In the genomic region with DNA sequence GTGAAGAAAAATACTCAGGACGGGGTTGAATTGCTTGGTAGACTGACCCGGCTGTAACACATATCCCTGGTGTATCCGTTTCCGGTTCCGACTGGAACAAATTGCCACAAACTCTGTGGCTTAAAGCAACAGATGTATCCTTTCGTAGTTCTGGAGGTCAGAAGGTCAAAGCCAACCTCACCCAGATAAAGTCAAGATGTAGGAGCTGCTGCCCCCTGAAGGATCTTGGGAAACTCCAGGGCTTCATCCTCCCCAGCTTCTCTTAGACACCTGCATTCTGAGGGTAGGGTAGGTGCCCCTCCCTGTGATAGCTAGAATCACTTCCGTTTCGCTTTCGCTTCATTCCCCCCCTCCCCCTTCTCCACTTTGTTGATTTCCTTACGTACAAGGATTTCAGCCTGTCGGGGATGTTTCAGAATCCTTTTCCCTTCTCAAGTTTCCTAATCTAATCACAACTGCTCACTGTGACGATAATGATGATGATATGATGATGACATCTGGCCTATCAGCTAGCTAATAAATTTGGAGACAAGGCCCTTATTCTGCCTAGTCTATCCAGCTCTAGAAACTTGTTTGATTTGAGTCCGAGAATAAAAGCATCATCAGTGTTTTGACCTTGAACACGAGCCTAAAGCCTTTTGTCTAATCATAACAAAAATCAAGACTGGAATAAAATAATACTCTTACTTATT, we compare ENCODE assay signal across 10 mouse cellular contexts.
DNase-seq lines count a peak whose midpoint lies in the region; ATAC-seq and TF ChIP-seq lines count a peak whose summit lies in the region.
"Had no signal": no experiment of that assay in that cellular context is flagged by ENCODE, and none has a peak within 500 bp of the region (broad histone marks: within the 10 kb centered on the region; RNA-seq: fewer than 3 reads in every experiment).

No protein-coding gene starts in this region.

- H3K36me3 ChIP-seq in testis, adult 2 months (ENCODE audit: control insufficient read depth, insufficient read depth, low read length): no peaks in the 10 kb centered on the region
- H3K36me3 ChIP-seq: hindbrain, embryonic 12.5 days; midbrain, embryonic 10.5 days had no signal

- DNase-seq in testis, postnatal 10 days (ENCODE audit: low spot score): no peak
- DNase-seq in heart, postnatal 25 days (ENCODE audit: low spot score): peak; percentile 13
- DNase-seq in kidney, postnatal 25 days: peak; percentile 36 to 37
- DNase-seq in natural killer cell, adult 2 months (ENCODE audit: low spot score in 2 of 2): no peak
- no peak for DNase-seq in cerebellum, postnatal 4 days (ENCODE audit: low spot score in 2 of 2)
- DNase-seq: cerebellum, adult 11 months had no signal

- H3K27ac ChIP-seq in testis, adult 2 months (ENCODE audit: control insufficient read depth, insufficient read depth, low read depth, low read length): peak overlapping the region; percentile 58
- H3K27ac ChIP-seq: hindbrain, embryonic 12.5 days; midbrain, embryonic 10.5 days had no signal

- ATAC-seq in frontal cortex, adult (ENCODE audit: low TSS enrichment): no peak

- H3K27me3 ChIP-seq in testis, adult 2 months (ENCODE audit: control insufficient read depth, insufficient read depth, low read length): no peaks in the 10 kb centered on the region
- H3K27me3 ChIP-seq: hindbrain, embryonic 12.5 days had no signal

- no peak for TF ChIP-seq POLR2A in testis, adult 2 months (IDR thresholded peaks at IDR 0.05; ENCODE audit: control insufficient read depth, low read depth, low read length)

- peaks cover 6% of the 10 kb centered on the region for H3K4me1 ChIP-seq in testis, adult 2 months (ENCODE audit: control insufficient read depth, insufficient read depth, low read length)
- H3K4me1 ChIP-seq: hindbrain, embryonic 12.5 days; midbrain, embryonic 10.5 days had no signal

- no peak for TF ChIP-seq CTCF in testis, adult 2 months (IDR thresholded peaks at IDR 0.05; ENCODE audit: control insufficient read depth, insufficient read depth, insufficient replicate concordance, low read depth, low read length)

- H3K4me3 ChIP-seq in testis, adult 2 months (ENCODE audit: control insufficient read depth, low read depth, low read length): peak overlapping the region; percentile 58
- H3K4me3 ChIP-seq: hindbrain, embryonic 12.5 days; midbrain, embryonic 10.5 days had no signal

- intact Hi-C loops in heart, postnatal 25 days (cut with DNase I): no loop called here

Comparison
In these comparisons a context has a peak if more than half of its experiments do, and no peak if none do; other contexts are left out.
1. DNase-seq: peak in heart, postnatal 25 days (single experiment) and kidney, postnatal 25 days (2 of 2); none in testis, postnatal 10 days (single experiment), natural killer cell, adult 2 months (0 of 2) and cerebellum, postnatal 4 days (0 of 2).